Mouse (Mus musculus) lung, embryonic 15.5 days (tissue): Measurements from ENCODE around the gene Ascl3. TPM values are rescaled to one million over a fixed set of nuclear protein-coding genes. Genes with fewer than 3 reads are reported as not detected.

Source experiments
- ATAC-seq: fragments of 200-750 bp; cut with Nextera tagmentation; 2 replicates; pipeline ENCODE4 v1.8.0; 2017; ENCODE audit warnings: moderate number of reproducible peaks, borderline replicate concordance; ENCODE audit not compliant: low FRiP score, low TSS enrichment; ENCODE audit errors: extremely low read depth
- H3K27ac ChIP-seq: fragments of 300-500 bp; sonication (generic); 2 replicates; pipeline ENCODE4 v1.5.1; 2015; ENCODE audit warnings: moderate library complexity, mild to moderate bottlenecking, inconsistent platforms
- H3K27me3 ChIP-seq: fragments of 300-500 bp; sonication (generic); 2 replicates; pipeline ENCODE4 v1.6.1; 2015; ENCODE audit warnings: inconsistent platforms
- H3K36me3 ChIP-seq: fragments of 300-500 bp; sonication (generic); 2 replicates; pipeline ENCODE4 v1.6.1; 2015; ENCODE audit warnings: inconsistent platforms
- H3K4me1 ChIP-seq: fragments of 300-500 bp; sonication (generic); 2 replicates; pipeline ENCODE4 v1.6.1; 2015; ENCODE audit warnings: inconsistent platforms
- H3K4me2 ChIP-seq: fragments of 300-500 bp; sonication (generic); 2 replicates; pipeline ENCODE4 v1.6.1; 2015; ENCODE audit warnings: inconsistent platforms, mild to moderate bottlenecking, moderate library complexity
- H3K4me3 ChIP-seq: fragments of 300-500 bp; sonication (generic); 2 replicates; pipeline ENCODE4 v1.5.1; 2015; ENCODE audit warnings: mild to moderate bottlenecking, inconsistent platforms
- H3K9ac ChIP-seq: fragments of 300-500 bp; sonication (generic); 2 replicates; pipeline ENCODE4 v1.6.1; 2015; ENCODE audit warnings: inconsistent platforms
- H3K9me3 ChIP-seq: fragments of 300-500 bp; sonication (generic); 2 replicates; pipeline ENCODE4 v1.6.1; 2016; ENCODE audit warnings: inconsistent platforms
- WGBS: fragments of 180-500 bp; shearing (Covaris S2); methylation state at CpG from one replicate; pipeline ENCODE4 v1.1.7; 2015; 5-methylcytosine and 5-hydroxymethylcytosine counted together
- polyA plus RNA-seq: library from polyadenylated mRNA; unstranded; fragments of >200 nt; fragmentation: Nextera tagmentation; extraction: Ambion mirVana; gene quantifications from 2 replicates; pipeline ENCODE4 v1.2.1, GENCODE M21; 2015

The Ascl3 gene
- polyA plus RNA-seq, 1 experiment from 2014 or later, result 0.30 TPM

DNA sequence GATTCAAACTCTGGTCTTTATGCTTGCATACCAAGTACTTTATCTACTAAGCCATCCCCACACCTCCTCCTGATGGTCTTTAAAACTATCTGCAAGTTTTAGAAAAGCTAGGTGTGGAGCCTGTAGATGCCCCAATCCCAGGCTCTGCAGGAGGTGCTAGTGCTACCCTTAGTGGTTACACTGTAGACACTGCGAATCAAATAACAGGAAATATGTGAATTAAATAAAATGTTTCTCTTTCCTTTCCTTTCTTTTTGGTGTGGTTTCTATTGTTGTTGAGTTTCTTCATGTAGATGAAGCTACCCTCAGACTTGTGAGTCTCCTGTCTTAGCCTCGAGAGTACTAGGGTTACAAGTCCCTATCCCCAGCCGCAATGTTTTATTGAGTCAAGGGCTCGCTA is 10.2 kb upstream of the Ascl3 start:
- peaks cover 26% of the 10 kb centered on the region for H3K36me3 ChIP-seq
- WGBS, result 83% methylated on average over 4 of the region's 4 CpGs

DNA sequence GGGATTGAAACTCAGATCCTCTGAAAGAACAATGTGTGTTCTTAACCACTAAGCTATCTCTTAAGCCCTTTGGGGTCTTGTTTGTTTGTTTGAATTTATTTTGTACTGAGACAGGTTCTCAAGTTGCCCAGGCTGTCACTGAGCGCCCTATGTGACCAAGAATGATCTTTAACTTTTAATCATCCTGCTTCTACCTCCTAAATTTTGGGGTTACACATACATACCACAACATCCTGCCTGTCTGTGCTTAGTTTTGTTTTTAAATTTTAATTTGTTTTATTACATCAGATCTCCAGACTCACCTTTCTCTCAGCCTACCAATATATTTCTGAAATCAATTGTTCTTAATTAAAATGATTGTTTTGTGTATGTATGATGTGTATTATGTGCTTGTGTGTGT is 9.5 kb upstream of the Ascl3 start:
- H3K27me3 ChIP-seq, result no peaks in the 10 kb centered on the region
- H3K4me2 ChIP-seq, result no peak overlapping the region
- H3K9me3 ChIP-seq, result no peaks in the 10 kb centered on the region
- no peak for ATAC-seq
- H3K36me3 ChIP-seq, result peaks cover 26% of the 10 kb centered on the region
- no peak overlapping the region for H3K4me3 ChIP-seq
- H3K4me1 ChIP-seq, result 0 out of 2 replicates have a peak, but pooled peaks cover 9% of the 10 kb centered on the region
- H3K9ac ChIP-seq, result no peak overlapping the region
- 93% methylated on average over 1 of the region's 1 CpGs for WGBS
- peak overlapping the region; percentile 64 for H3K27ac ChIP-seq

More for the DNA sequence above, 10.2 kb upstream of the Ascl3 start:
- ATAC-seq, result no peak
- Histone ChIP-seq H3K9me3 (no peaks in the 10 kb centered on the region), H3K4me2 (no peak overlapping the region), H3K4me1 (0 out of 2 replicates have a peak, but pooled peaks cover 9% of the 10 kb centered on the region), H3K27ac (no peak overlapping the region), H3K4me3 (no peak overlapping the region), H3K9ac (no peak overlapping the region), H3K27me3 (no peaks in the 10 kb centered on the region)

DNA sequence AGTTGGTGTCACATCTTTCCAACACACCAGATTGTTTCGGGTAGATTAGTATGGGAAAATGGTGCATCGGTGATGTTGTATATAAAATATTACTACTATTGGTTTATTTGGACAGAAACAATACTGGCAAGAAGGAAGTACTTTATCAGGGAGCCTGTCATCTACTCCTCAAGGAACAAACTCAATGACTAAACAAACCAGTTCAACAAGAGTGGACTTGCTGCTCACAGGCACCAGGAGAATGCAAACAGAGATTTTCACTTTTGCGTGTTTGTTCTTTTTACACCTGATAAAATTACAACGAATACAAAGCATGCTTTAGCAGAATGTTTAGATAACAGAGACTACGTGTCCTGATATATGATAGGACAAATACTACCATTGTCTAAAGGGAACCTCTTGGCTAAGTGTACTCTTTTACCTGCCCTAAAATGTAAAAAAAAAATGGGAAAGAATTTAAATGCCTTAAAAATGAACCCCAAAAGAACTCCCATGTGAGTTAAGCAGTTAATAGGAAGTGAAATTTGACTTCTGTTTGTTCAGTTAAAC is 8.4 kb upstream of the Ascl3 start:
- 22% methylated on average over 5 of the region's 5 CpGs for WGBS
- no peak overlapping the region for H3K4me3 ChIP-seq

DNA sequence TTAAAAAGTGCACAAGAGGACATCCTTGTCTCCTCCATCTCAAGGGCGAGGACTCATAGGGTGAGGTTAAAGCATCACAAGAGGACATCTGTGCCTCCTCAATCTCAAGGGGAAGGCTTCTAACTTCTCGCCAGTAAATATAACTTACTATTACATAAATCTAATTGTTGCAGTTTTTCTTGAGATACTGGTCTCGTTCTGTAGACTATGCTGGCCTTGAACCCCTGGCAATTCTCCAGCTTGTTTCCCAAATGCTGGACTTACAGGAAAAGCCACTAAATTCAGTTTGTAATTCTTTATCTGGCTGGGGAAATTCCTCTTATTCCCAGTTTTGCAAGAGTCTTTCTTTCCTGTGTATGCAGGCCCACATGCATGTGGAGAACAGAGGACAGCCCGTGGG is 3.3 kb upstream of the Ascl3 start:
- Histone ChIP-seq H3K4me2 (no peak overlapping the region), H3K9ac (no peak overlapping the region), H3K27ac (no peak overlapping the region), H3K9me3 (no peaks in the 10 kb centered on the region), H3K36me3 (no peaks in the 10 kb centered on the region), H3K27me3 (no peaks in the 10 kb centered on the region), H3K4me1 (peaks cover 13% of the 10 kb centered on the region), H3K4me3 (no peak overlapping the region)
- no peak for ATAC-seq
- 66% methylated on average over 4 of the region's 4 CpGs for WGBS

More for the DNA sequence above, 8.4 kb upstream of the Ascl3 start:
- no peak overlapping the region for H3K9ac ChIP-seq
- no peaks in the 10 kb centered on the region for H3K27me3 ChIP-seq
- ATAC-seq, result no peak
- no peaks in the 10 kb centered on the region for H3K9me3 ChIP-seq
- H3K36me3 ChIP-seq, result peaks cover 19% of the 10 kb centered on the region
- no peak overlapping the region for H3K4me2 ChIP-seq
- peaks cover 12% of the 10 kb centered on the region; the same call in 1 of the 2 replicates for H3K4me1 ChIP-seq
- H3K27ac ChIP-seq, result peak overlapping the region; percentile 64

DNA sequence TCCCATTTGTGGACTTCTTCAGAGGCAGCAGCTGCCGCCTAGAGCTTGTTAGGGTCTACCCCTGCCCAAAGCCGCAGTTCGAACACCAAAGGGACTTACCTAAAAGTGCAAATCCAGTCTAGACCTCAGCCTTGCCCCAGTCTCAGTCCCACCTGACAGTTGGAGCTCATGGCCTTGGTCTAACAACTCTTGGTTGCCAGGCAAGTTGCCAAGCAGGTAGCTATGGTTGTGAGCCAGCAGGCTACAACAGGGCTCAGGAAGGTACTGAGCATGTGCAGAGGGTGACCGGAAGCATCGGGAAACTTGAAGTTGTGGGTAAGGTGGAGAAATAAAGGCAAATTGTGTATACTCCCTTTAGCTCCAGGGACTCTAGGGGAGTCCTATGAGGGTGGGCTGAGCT is 7.8 kb downstream of the Ascl3 start, which contains the start of gene BC051019:
TSS of gene BC051019 (minus strand) at position 154 of the 400 bp plus-strand sequence.
- ATAC-seq, result no peak
- 86% methylated on average over 5 of the region's 5 CpGs for WGBS
- H3K4me2 ChIP-seq, result no peak within 1 kb of the TSS

DNA sequence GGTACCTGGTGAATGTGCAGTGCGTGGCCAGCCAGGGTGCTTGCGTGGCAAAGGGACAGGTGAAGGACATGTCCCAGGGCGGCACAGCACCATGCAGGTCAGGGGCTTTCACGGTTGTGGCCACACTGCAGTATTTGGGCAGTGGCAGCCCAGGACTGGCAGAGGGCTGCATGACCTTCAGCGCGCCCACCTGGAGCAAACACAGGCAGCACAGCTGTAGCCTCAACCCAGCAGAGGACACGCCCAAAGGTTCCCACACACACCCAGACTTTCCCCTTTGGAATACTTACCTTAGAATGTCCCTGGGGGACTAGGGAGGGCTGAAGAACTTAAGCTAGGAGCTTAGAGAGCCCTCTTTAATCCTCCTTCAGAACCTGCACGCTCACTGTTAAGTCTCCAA is 8.4 kb downstream of the Ascl3 start:
- no peak overlapping the region for H3K4me3 ChIP-seq
- H3K4me2 ChIP-seq, result no peak overlapping the region
- 91% methylated on average over 8 of the region's 8 CpGs for WGBS
- no peaks in the 10 kb centered on the region for H3K4me1 ChIP-seq
- H3K9ac ChIP-seq, result no peak overlapping the region
- H3K27me3 ChIP-seq, result no peaks in the 10 kb centered on the region
- no peaks in the 10 kb centered on the region for H3K36me3 ChIP-seq
- H3K9me3 ChIP-seq, result no peaks in the 10 kb centered on the region
- ATAC-seq, result no peak
- no peak overlapping the region for H3K27ac ChIP-seq

More for the DNA sequence above, 7.8 kb downstream of the Ascl3 start, which contains the start of gene BC051019:
- Histone ChIP-seq H3K27me3 (no peaks in the 10 kb centered on the region), H3K36me3 (no peaks in the 10 kb centered on the region), H3K9me3 (no peaks in the 10 kb centered on the region), H3K9ac (no peak within 1 kb of the TSS), H3K4me3 (no peak within 1 kb of the TSS), H3K27ac (no peak within 1 kb of the TSS), H3K4me1 (peaks cover under 1% of the 10 kb centered on the region)

DNA sequence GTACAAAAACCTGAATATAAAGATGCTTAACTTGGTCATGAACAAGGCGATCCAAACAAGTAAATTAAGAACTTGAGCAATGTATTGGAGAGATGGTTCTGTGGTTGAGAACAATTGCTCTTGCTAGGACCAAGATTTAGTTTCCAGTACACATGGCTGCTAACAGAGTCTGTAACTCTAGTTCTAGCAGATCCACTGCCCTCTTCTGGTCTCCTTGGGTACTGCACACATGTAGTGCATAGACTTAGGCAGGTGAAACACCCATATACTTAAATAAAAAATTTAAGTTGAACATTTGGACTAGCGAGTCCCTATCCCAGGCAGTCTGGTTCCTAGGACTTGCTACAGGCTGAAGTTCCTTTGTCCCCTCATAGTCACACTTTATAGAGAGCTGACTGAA is 8.9 kb downstream of the Ascl3 start:
- Histone ChIP-seq H3K4me1 (no peaks in the 10 kb centered on the region), H3K4me2 (no peak overlapping the region), H3K27ac (no peak overlapping the region), H3K4me3 (no peak overlapping the region), H3K36me3 (no peaks in the 10 kb centered on the region), H3K27me3 (no peaks in the 10 kb centered on the region), H3K9me3 (no peaks in the 10 kb centered on the region), H3K9ac (no peak overlapping the region)
- no peak for ATAC-seq
- WGBS, result 98% methylated on average over 2 of the region's 2 CpGs

DNA sequence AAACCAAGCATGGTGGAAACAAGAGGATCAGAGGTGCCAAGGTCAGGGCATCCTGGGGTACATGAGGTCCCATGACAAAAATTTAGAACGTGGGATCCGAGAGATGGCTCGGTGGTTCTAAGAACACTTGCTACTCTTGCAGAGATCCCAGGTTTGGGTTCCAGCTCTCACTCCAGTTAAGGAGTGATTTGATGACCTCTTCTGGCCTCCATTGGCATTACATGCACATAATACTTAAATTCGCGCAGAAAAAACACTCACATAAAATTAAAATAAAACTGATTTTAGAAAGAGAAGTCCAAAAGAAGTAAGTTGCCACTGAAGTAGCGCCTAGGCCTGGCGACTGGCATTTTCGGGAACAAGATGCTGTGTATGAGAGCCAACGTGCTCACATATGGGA is 12.2 kb downstream of the Ascl3 start:
- H3K4me2 ChIP-seq, result no peak overlapping the region
- ATAC-seq, result no peak
- H3K9me3 ChIP-seq, result no peaks in the 10 kb centered on the region
- H3K9ac ChIP-seq, result no peak overlapping the region
- WGBS, result 60% methylated on average over 9 of the region's 9 CpGs
- H3K27ac ChIP-seq, result no peak overlapping the region
- no peak overlapping the region for H3K4me3 ChIP-seq
- no peaks in the 10 kb centered on the region for H3K36me3 ChIP-seq
- H3K4me1 ChIP-seq, result no peaks in the 10 kb centered on the region
- H3K27me3 ChIP-seq, result no peaks in the 10 kb centered on the region

DNA sequence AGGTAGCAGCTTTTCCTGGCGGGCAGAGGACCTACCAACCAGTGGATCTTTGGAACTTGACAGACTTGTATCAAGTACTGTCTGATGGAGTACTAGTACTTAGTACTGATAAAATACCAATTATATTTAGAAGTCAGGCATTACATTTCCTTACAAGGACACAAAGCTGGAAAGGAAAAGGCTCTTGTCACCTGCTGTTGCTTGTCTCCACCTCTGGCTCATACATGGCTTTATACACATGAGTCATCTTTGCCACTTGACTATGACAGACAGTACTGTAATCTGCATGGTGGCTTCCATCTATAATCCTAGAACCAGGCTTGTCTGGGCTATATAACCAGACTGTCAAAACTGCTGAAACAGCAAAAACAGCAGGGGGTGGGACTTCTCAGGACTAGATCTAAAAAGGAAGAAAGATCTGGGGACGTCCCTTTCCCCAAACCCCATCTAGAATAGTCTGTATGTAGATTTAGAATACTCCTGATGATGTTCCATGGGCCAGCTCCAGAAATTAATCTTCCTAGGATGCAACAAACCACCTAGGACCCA is 18.0 kb downstream of the Ascl3 start:
- 91% methylated on average over 2 of the region's 2 CpGs for WGBS
- Histone ChIP-seq H3K4me1 (peaks cover 12% of the 10 kb centered on the region), H3K4me3 (no peak overlapping the region), H3K27me3 (no peaks in the 10 kb centered on the region), H3K9me3 (no peaks in the 10 kb centered on the region), H3K9ac (no peak overlapping the region), H3K27ac (no peak overlapping the region), H3K4me2 (no peak overlapping the region), H3K36me3 (peaks cover 23% of the 10 kb centered on the region)
- no peak for ATAC-seq

DNA sequence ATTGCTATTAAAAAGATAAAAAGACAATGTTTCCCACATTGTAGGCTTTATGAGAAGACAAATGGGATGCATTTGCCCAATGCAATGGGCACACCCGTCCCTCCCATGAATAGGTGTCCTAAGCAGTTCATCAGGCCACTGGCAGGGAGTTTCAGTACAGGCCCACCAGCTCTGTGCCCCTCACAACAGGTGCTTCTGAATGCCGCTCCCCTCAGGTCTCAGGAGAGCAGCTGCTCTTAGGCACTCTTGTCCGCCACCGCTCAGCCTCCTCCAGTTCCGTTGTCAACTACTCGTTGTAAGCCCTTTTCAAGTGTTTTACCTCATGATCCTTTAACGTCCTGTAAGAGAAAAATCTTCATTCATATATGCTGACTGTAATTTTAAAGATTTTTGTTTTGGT is 19.3 kb downstream of the Ascl3 start:
- Histone ChIP-seq H3K4me2 (no peak overlapping the region), H3K27me3 (no peaks in the 10 kb centered on the region), H3K4me3 (no peak overlapping the region), H3K27ac (no peak overlapping the region), H3K9ac (no peak overlapping the region), H3K4me1 (peaks cover 22% of the 10 kb centered on the region), H3K9me3 (no peaks in the 10 kb centered on the region), H3K36me3 (peaks cover 23% of the 10 kb centered on the region)
- 80% methylated on average over 7 of the region's 7 CpGs for WGBS
- ATAC-seq, result no peak

DNA sequence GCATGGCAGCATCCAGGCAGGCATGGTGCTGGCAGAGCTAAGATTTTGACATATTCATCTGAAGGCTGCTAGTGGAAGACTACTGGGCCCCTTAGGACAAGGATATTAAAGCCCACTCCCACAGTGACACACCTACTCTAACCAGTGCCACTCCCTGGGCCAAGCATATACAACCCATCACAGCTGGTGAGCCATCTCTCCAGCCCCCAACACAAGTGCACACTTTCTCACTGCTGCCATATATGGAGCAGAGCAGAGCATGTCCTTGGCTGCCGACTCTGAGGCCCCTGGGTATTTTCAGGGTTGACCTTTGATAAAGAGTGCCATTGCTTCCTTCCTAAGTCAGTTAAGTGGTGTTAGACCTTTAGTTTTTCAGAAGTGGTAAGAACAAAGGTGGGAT is 21.5 kb downstream of the Ascl3 start:
- H3K4me3 ChIP-seq, result no peak overlapping the region
- peaks cover 27% of the 10 kb centered on the region for H3K4me1 ChIP-seq
- ATAC-seq, result no peak
- no peak overlapping the region for H3K4me2 ChIP-seq
- H3K27ac ChIP-seq, result peak overlapping the region; percentile 80
- no peaks in the 10 kb centered on the region for H3K9me3 ChIP-seq
- no peak overlapping the region for H3K9ac ChIP-seq
- H3K27me3 ChIP-seq, result no peaks in the 10 kb centered on the region
- H3K36me3 ChIP-seq, result peaks cover 23% of the 10 kb centered on the region
- 48% methylated on average over 1 of the region's 1 CpGs for WGBS

DNA sequence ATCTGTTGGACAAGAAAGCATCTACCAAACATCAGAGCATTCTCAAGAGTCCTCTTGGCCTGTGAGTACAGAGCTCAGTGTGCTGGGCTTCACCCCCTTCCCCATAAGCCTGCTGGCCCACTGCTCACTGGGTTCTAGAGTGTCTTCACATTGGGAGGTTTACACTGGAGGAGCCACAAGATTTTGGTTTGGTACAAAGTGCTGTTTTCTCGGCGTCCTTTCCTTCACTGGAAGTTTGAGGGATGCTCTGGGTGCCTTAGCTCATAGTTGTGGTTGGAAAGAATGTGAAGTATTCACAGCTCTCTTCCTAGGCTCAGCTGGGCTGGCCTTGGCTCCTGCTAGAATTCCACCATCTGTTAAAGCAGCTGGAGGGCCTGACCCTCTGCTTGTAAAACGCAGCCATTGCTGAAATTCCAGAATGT is 22.6 kb downstream of the Ascl3 start:
- Histone ChIP-seq H3K27ac (peak overlapping the region; percentile 80), H3K4me1 (peaks cover 31% of the 10 kb centered on the region), H3K27me3 (no peaks in the 10 kb centered on the region), H3K9ac (no peak overlapping the region), H3K4me2 (no peak overlapping the region), H3K4me3 (no peak overlapping the region), H3K9me3 (no peaks in the 10 kb centered on the region), H3K36me3 (peaks cover 23% of the 10 kb centered on the region)
- 4% methylated on average over 3 of the region's 3 CpGs for WGBS
- peak; percentile 82 for ATAC-seq
